Mouse (Mus musculus): ENCODE measurements around the gene Myo1a.

- TF ChIP-seq CTCF (IDR thresholded peaks at IDR 0.05) (no peak), EP300 (IDR thresholded peaks at IDR 0.05) (peak; percentile 78)
Measured at GRCm38 (mm10) chr10:127748847-127749612, 44.1 kb downstream of the Myo1a start.
